ENCODE assay signal across 15 mouse cellular contexts in the genomic region with DNA sequence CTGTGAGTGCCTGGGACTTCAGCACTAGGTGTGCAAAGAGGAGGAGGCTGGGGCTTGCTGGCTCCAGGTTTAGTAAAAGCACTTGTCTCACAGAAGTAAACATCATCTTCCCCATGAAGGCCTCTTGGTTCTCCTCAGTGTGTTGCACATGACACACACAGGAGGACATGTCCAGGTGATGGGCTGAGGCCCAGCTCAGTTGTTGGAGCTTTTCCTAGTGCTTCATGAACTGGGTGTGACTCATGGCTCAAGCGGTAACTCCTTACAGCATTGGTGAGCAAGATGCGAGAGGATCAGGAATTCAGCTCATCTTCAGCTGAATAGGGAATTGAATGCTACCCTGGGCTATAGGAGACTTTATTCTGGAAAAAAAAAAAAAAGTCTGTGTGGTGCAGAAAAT. TPM values are rescaled to one million over a fixed set of nuclear protein-coding genes. Genes with fewer than 3 reads are reported as not detected.
A peak's percentile ranks its signal among the peaks of the same experiment; 100 is the strongest.
DNase-seq lines count a peak whose midpoint lies in the region; ATAC-seq lines count a peak whose summit lies in the region.
"Had no signal": no experiment of that assay in that cellular context is flagged by ENCODE, and none has a peak within 500 bp of the region (broad histone marks: within the 10 kb centered on the region; RNA-seq: fewer than 3 reads in every experiment).

No protein-coding gene starts in this region.

- WGBS in heart, embryonic 11.5 days (ENCODE audit: insufficient replicate concordance) = 87% methylated on average over 2 of the region's 2 CpGs
- WGBS in neural tube, embryonic 11.5 days = 93% methylated on average over 2 of the region's 2 CpGs
- 72% methylated on average over 2 of the region's 2 CpGs for WGBS in embryonic facial prominence, embryonic 15.5 days
- 95% methylated on average over 2 of the region's 2 CpGs for WGBS in neural tube, embryonic 15.5 days

- ATAC-seq in heart, embryonic 11.5 days (replicated peaks; ENCODE audit: insufficient number of reproducible peaks, low FRiP score, low TSS enrichment) = no peak
- no peak for ATAC-seq in neural tube, embryonic 11.5 days (ENCODE audit: insufficient read depth, low FRiP score, low TSS enrichment)
- ATAC-seq in embryonic facial prominence, embryonic 15.5 days (ENCODE audit: insufficient number of reproducible peaks, low FRiP score, low TSS enrichment, low read depth) = no peak
- ATAC-seq in neural tube, embryonic 15.5 days (ENCODE audit: low FRiP score) = no peak
- ATAC-seq: forebrain, embryonic 16.5 days; intestine, embryonic 15.5 days had no signal

- no peak overlapping the region for H3K4me2 ChIP-seq in heart, embryonic 11.5 days
- no peak overlapping the region for H3K4me2 ChIP-seq in neural tube, embryonic 11.5 days (ENCODE audit: low read depth)
- H3K4me2 ChIP-seq in embryonic facial prominence, embryonic 15.5 days (replicated peaks) = peak overlapping the region; percentile 57
- no peak overlapping the region for H3K4me2 ChIP-seq in neural tube, embryonic 15.5 days
- H3K4me2 ChIP-seq: intestine, embryonic 15.5 days had no signal

- H3K27me3 ChIP-seq in heart, embryonic 11.5 days (ENCODE audit: control insufficient read depth, insufficient read depth, low read length) = no peaks in the 10 kb centered on the region
- no peaks in the 10 kb centered on the region for H3K27me3 ChIP-seq in neural tube, embryonic 11.5 days (ENCODE audit: control insufficient read depth, insufficient read depth, low read length)
- no peaks in the 10 kb centered on the region for H3K27me3 ChIP-seq in embryonic facial prominence, embryonic 15.5 days
- H3K27me3 ChIP-seq in neural tube, embryonic 15.5 days (replicated peaks) = no peaks in the 10 kb centered on the region
- H3K27me3 ChIP-seq: intestine, embryonic 15.5 days had no signal

- H3K9ac ChIP-seq in heart, embryonic 11.5 days (ENCODE audit: low read depth, low read length) = no peak overlapping the region
- no peak overlapping the region for H3K9ac ChIP-seq in neural tube, embryonic 11.5 days (ENCODE audit: low read length)
- H3K9ac ChIP-seq in embryonic facial prominence, embryonic 15.5 days = no peak overlapping the region
- no peak overlapping the region for H3K9ac ChIP-seq in neural tube, embryonic 15.5 days (replicated peaks)
- H3K9ac ChIP-seq: intestine, embryonic 15.5 days had no signal

- H3K36me3 ChIP-seq in heart, embryonic 11.5 days (ENCODE audit: control insufficient read depth, insufficient read depth, low read length) = peaks cover 24% of the 10 kb centered on the region
- H3K36me3 ChIP-seq in neural tube, embryonic 11.5 days (ENCODE audit: control insufficient read depth, insufficient read depth, low read length) = peaks cover 9% of the 10 kb centered on the region
- peaks cover 23% of the 10 kb centered on the region for H3K36me3 ChIP-seq in embryonic facial prominence, embryonic 15.5 days
- H3K36me3 ChIP-seq in neural tube, embryonic 15.5 days = peaks cover 44% of the 10 kb centered on the region

- intact Hi-C loops in heart, postnatal 10 days (cut with DNase I) = no loop called here
- intact Hi-C loops in left cerebral cortex, postnatal 10 days (cut with DNase I) = no loop called here

- H3K9me3 ChIP-seq in heart, embryonic 11.5 days (replicated peaks; ENCODE audit: control insufficient read depth, low read length) = no peaks in the 10 kb centered on the region
- H3K9me3 ChIP-seq in neural tube, embryonic 11.5 days (ENCODE audit: control insufficient read depth, low read length) = no peaks in the 10 kb centered on the region
- H3K9me3 ChIP-seq in embryonic facial prominence, embryonic 15.5 days (replicated peaks) = no peaks in the 10 kb centered on the region
- no peaks in the 10 kb centered on the region for H3K9me3 ChIP-seq in neural tube, embryonic 15.5 days (replicated peaks)
- H3K9me3 ChIP-seq: intestine, embryonic 15.5 days had no signal

- no peak for DNase-seq in heart, postnatal 10 days
- DNase-seq in neural tube, embryonic 11.5 days (ENCODE audit: low spot score) = no peak
- no peak for DNase-seq in neural tube, embryonic 10.5 days (ENCODE audit: extremely low spot score, low spot score)
- no peak for DNase-seq in left cerebral cortex, postnatal 10 days (ENCODE audit: extremely low spot score in 1 of 2, low spot score in 2 of 2)
- no peak for DNase-seq in cerebellum, postnatal 14 days
- DNase-seq: cerebellum, adult 2 months; gastrocnemius, postnatal 10 days; heart, postnatal 36 days; liver; right cerebral cortex, postnatal 14 days had no signal

- peaks cover 6% of the 10 kb centered on the region; the same call in 1 of the 2 replicates for H3K4me1 ChIP-seq in heart, embryonic 11.5 days (ENCODE audit: control insufficient read depth, insufficient read depth, low read length)
- no peaks in the 10 kb centered on the region for H3K4me1 ChIP-seq in neural tube, embryonic 11.5 days (ENCODE audit: control insufficient read depth, insufficient read depth, low read length)
- peaks cover 41% of the 10 kb centered on the region for H3K4me1 ChIP-seq in embryonic facial prominence, embryonic 15.5 days
- H3K4me1 ChIP-seq in neural tube, embryonic 15.5 days = no peaks in the 10 kb centered on the region
- H3K4me1 ChIP-seq: intestine, embryonic 15.5 days had no signal

- H3K27ac ChIP-seq in heart, embryonic 11.5 days (ENCODE audit: low read depth, low read length) = 0 out of 2 replicates have a peak overlapping the region, but pooled peaks have one; percentile 10
- peak overlapping the region; percentile 46; the same call in 1 of the 2 replicates for H3K27ac ChIP-seq in neural tube, embryonic 11.5 days (ENCODE audit: low read depth, low read length)
- peak overlapping the region; percentile 95 for H3K27ac ChIP-seq in embryonic facial prominence, embryonic 15.5 days (replicated peaks)
- 0 out of 2 replicates have a peak overlapping the region, but pooled peaks have one; percentile 33 for H3K27ac ChIP-seq in neural tube, embryonic 15.5 days (replicated peaks)
- H3K27ac ChIP-seq: intestine, embryonic 15.5 days had no signal

- H3K4me3 ChIP-seq in heart, embryonic 11.5 days (ENCODE audit: low read depth, low read length) = no peak overlapping the region
- no peak overlapping the region for H3K4me3 ChIP-seq in neural tube, embryonic 11.5 days (ENCODE audit: low read depth, low read length)
- 0 out of 2 replicates have a peak overlapping the region, but pooled peaks have one; percentile 40 for H3K4me3 ChIP-seq in embryonic facial prominence, embryonic 15.5 days (replicated peaks)
- H3K4me3 ChIP-seq in neural tube, embryonic 15.5 days (replicated peaks) = no peak overlapping the region
- H3K4me3 ChIP-seq: intestine, embryonic 15.5 days had no signal

RNA-seq across cellular contexts. Expression of gene Tmed1, which starts 12.4 kb away (rescaled TPM):
- 79.8 and 80.9 TPM in 2 replicates for polyA plus RNA-seq in heart, embryonic 11.5 days (2014; fragmentation: Nextera tagmentation; extraction: Ambion mirVana)
- total RNA-seq in heart, postnatal 10 days (2021) = 10 to 100 TPM; 44.8 to 46.7 TPM
- 69.8 and 77.0 TPM in 2 replicates for polyA plus RNA-seq in neural tube, embryonic 11.5 days (2014; fragmentation: Nextera tagmentation; extraction: Ambion mirVana)
- 113 and 123 TPM in 2 replicates for polyA plus RNA-seq in embryonic facial prominence, embryonic 15.5 days (2015; fragmentation: Nextera tagmentation; extraction: Ambion mirVana)
- polyA plus RNA-seq in neural tube, embryonic 15.5 days (2015; fragmentation: Nextera tagmentation; extraction: Ambion mirVana) = 53.4 and 61.3 TPM in 2 replicates
- total RNA-seq in left cerebral cortex, postnatal 10 days (2021) = 10 to 100 TPM; 18.3 to 19.8 TPM

RNA-seq across cellular contexts. Expression of gene AB124611, which starts 28.3 kb away (rescaled TPM):
- 1.5 and 1.7 TPM in 2 replicates for polyA plus RNA-seq in heart, embryonic 11.5 days (2014; fragmentation: Nextera tagmentation; extraction: Ambion mirVana)
- 1 to 10 TPM; 1.1 to 1.5 TPM for total RNA-seq in heart, postnatal 10 days (2021)
- 1.8 and 2.7 TPM in 2 replicates for polyA plus RNA-seq in neural tube, embryonic 11.5 days (2014; fragmentation: Nextera tagmentation; extraction: Ambion mirVana)
- polyA plus RNA-seq in embryonic facial prominence, embryonic 15.5 days (2015; fragmentation: Nextera tagmentation; extraction: Ambion mirVana) = 5.1 and 6.9 TPM in 2 replicates
- polyA plus RNA-seq in neural tube, embryonic 15.5 days (2015; fragmentation: Nextera tagmentation; extraction: Ambion mirVana) = 2.3 and 3.9 TPM in 2 replicates
- under 1 TPM in 1 of 2 experiments, not detected in 1; 0.58 TPM for total RNA-seq in left cerebral cortex, postnatal 10 days (2021)

RNA-seq across cellular contexts. Expression of gene Carm1, which starts 49.0 kb away (rescaled TPM):
- polyA plus RNA-seq in heart, embryonic 11.5 days (2014; fragmentation: Nextera tagmentation; extraction: Ambion mirVana) = 44.0 and 47.2 TPM in 2 replicates
- total RNA-seq in heart, postnatal 10 days (2021) = 10 to 100 TPM; 65.9 to 66.1 TPM
- polyA plus RNA-seq in neural tube, embryonic 11.5 days (2014; fragmentation: Nextera tagmentation; extraction: Ambion mirVana) = 81.4 and 84.6 TPM in 2 replicates
- polyA plus RNA-seq in embryonic facial prominence, embryonic 15.5 days (2015; fragmentation: Nextera tagmentation; extraction: Ambion mirVana) = 56.5 and 61.5 TPM in 2 replicates
- 33.7 and 36.1 TPM in 2 replicates for polyA plus RNA-seq in neural tube, embryonic 15.5 days (2015; fragmentation: Nextera tagmentation; extraction: Ambion mirVana)
- total RNA-seq in left cerebral cortex, postnatal 10 days (2021) = 10 to 100 TPM; 71.7 to 74.1 TPM

Comparison
In these comparisons a context has a peak if more than half of its experiments do, and no peak if none do; other contexts are left out.
1. H3K27ac ChIP-seq: peak in every context shown above with its lines; median percentile 95 in embryonic facial prominence, embryonic 15.5 days; 46 in neural tube, embryonic 11.5 days; 33 in neural tube, embryonic 15.5 days; 10 in heart, embryonic 11.5 days.